Mouse (Mus musculus) stomach, postnatal 0 days (tissue): ENCODE data around the gene Wsb2.

ENCODE experiments used
- CTCF ChIP-seq: IDR thresholded peaks from 2 replicates; pipeline ENCODE4 v1.5.1; 2016; ENCODE audit warnings: antibody characterized with exemption, low read depth, mild to moderate bottlenecking, moderate library complexity
- EP300 ChIP-seq: optimal IDR thresholded peaks from 2 replicates; pipeline ENCODE3; 2016; ENCODE audit warnings: antibody characterized with exemption

- no peak for TF ChIP-seq EP300
- TF ChIP-seq CTCF = no peak
Observed at GRCm38 (mm10) chr5:117354121-117354520, 3.0 kb upstream of the Wsb2 start.
